Mouse (Mus musculus) neural tube, postnatal 0 days (tissue): ENCODE measurements around the gene Gm17657. TPM values are rescaled to one million over a fixed set of nuclear protein-coding genes. Genes with fewer than 3 reads are reported as not detected.

Source experiments
- microRNA-seq: library from miRNA; unstranded; fragments of <30 nt; microRNA quantifications from one replicate; pipeline ENCODE4, GENCODE M21; 2016
- polyA plus RNA-seq: library from polyadenylated mRNA; unstranded; fragments of >200 nt; fragmentation: Nextera tagmentation; extraction: Ambion mirVana; gene quantifications from 2 replicates; pipeline ENCODE4 v1.2.1, GENCODE M21; 2015

Gene Gm17657
- not detected in 2 replicates for polyA plus RNA-seq

DNA sequence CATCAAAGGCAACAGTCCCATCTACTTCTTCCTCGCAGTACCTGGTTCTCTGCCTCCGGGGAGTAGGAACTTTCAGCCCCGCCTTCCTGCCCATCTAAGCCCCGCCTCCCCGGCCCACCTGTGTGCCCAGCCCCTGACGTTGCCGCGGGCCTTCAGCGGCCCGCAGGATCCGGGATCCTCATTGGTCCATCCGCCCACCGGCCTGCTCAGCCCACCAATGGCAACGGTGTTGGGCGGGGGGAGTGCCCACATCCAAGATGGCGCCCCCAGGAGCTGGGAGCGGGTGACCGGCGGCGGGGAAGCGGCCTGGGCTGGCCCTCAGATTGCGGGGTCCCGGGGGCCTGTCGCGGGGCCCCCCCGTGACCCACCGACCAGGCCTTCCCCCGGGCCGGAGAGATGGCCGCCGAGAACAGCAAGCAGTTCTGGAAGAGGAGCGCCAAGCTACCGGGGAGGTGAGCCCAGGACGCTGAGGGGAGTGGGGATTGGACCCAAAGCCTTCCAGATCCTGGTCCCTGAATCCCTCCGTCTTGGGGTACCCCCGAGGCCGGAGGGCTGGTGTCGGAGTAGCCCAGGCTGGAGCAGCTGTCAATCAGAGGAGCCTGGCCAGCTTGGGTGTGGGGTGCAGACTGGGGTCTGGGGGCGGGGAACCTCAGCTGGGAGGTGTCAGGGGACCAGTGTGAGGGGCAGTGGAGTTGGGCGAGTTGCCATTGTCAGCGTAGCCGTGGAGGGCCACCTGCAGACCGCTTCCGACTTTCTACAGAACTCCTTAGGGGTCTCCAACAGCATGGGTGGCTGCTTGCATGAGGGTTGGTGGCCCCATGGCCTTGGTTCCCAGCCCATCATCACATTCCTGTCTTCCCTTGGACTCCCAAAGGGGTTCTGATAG, at the start of gene Gm17657, which contains the start of gene Tbc1d22b:
Gene Gm17657, minus strand, starts transcription at position 96 of the 886 bp plus-strand sequence.
Gene Tbc1d22b, plus strand, starts transcription at position 243 of the 886 bp plus-strand sequence.

GRCm38 (mm10) chr17:29552162-29552732, 2.8 kb upstream of the Gm17657 start, which contains the start of gene Tmem217:
Tmem217 (minus strand) TSS chr17:29552385.

DNA sequence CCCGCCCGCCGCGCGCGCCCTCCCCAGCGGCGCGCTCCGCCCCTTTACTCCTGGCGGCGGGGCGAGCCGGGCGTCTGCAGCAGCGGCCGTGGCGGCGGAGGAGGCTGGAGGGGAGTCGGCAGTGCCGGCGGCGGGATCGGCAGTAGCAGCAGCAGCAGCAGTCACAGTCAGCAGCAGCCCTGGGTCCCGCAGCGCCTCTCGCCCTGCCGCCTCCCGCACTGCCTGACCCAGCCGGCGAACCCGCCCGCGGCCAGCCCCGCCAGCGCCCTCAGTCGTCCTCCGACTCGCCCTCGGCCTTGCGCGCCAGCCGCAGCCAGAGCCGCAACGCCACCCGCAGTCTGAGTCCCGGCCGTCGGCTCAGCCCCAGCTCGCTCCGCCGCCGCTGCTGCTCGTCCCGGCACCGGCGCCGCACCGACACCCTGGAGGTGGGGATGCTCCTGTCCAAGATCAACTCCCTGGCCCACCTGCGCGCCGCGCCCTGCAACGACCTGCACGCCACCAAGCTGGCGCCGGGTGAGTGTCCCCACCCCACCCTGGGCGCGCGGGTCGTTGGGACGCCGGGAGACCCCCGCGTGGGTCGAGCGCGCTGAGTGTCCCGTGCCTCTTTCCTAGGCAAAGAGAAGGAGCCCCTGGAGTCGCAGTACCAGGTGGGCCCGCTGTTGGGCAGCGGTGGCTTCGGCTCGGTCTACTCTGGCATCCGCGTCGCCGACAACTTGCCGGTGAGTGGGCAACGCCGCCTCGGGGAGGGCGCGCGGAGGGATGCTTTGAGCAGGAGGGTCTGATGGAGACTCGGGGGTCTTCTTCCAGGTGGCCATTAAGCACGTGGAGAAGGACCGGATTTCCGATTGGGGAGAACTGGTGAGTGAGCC, 58.5 kb downstream of the Gm17657 start, which contains the start of gene Pim1:
Gene Pim1, plus strand, starts transcription at position 41 of the 869 bp plus-strand sequence.

Small RNA genes lying within 50 kb of the gene (microRNA-seq; reads per million reads assigned to microRNA genes)
- not detected for gene Mir7667

Other genes starting within 250 kb of the Gm17657 start
- 4.7 TPM in 2 replicates for gene Pi16, start 232.0 kb downstream of the Gm17657 start, polyA plus RNA-seq
- 628 and 644 TPM in 2 replicates for gene Mtch1, start 201.7 kb downstream of the Gm17657 start, polyA plus RNA-seq
- gene Fgd2, start 188.7 kb downstream of the Gm17657 start, polyA plus RNA-seq = 6.8 and 7.8 TPM in 2 replicates
- 8.4 and 8.5 TPM in 2 replicates for gene Pim1, start 58.9 kb downstream of the Gm17657 start, polyA plus RNA-seq
- 21.8 and 24.0 TPM in 2 replicates for gene Tbc1d22b, start 147 bp upstream of the Gm17657 start, polyA plus RNA-seq
- 0.74 and 1.2 TPM in 2 replicates for gene Tmem217, start 2.7 kb upstream of the Gm17657 start, polyA plus RNA-seq
- 59.9 and 64.7 TPM in 2 replicates for gene Rnf8, start 65.2 kb upstream of the Gm17657 start, polyA plus RNA-seq
- gene Gm28043, start 65.2 kb upstream of the Gm17657 start, polyA plus RNA-seq = 1.1 and 2.0 TPM in 2 replicates
- 88.5 and 101 TPM in 2 replicates for gene Cmtr1, start 111.0 kb upstream of the Gm17657 start, polyA plus RNA-seq
- gene Ccdc167, start 167.4 kb upstream of the Gm17657 start, polyA plus RNA-seq = 10.5 and 11.9 TPM in 2 replicates